Comparison of ENCODE assay signal across 8 mouse cellular contexts in genomic region chr5:139371631-139372401, GRCm38 (mm10). TPM values are rescaled to one million over a fixed set of nuclear protein-coding genes. Genes with fewer than 3 reads are reported as not detected.
DNase-seq lines count a peak whose midpoint lies in the region; ATAC-seq lines count a peak whose summit lies in the region.

No protein-coding gene starts in this region.

- ATAC-seq in embryonic facial prominence, embryonic 12.5 days (ENCODE audit: insufficient number of reproducible peaks, insufficient read depth, low FRiP score, low TSS enrichment), result peak; percentile 84
- ATAC-seq in limb, embryonic 12.5 days (ENCODE audit: insufficient number of reproducible peaks, insufficient read depth, low FRiP score, low TSS enrichment, low read depth), result peak; percentile 94
- ATAC-seq in midbrain, embryonic 14.5 days (ENCODE audit: low FRiP score, low TSS enrichment), result peak; percentile 94

- peak overlapping the region; percentile 60 for H3K4me3 ChIP-seq in embryonic facial prominence, embryonic 12.5 days
- H3K4me3 ChIP-seq in limb, embryonic 12.5 days (replicated peaks), result peak overlapping the region; percentile 66
- H3K4me3 ChIP-seq in midbrain, embryonic 14.5 days (replicated peaks; ENCODE audit: low read depth, low read length), result peak overlapping the region; percentile 61

- peak overlapping the region; percentile 91 for H3K9ac ChIP-seq in embryonic facial prominence, embryonic 12.5 days
- H3K9ac ChIP-seq in limb, embryonic 12.5 days (replicated peaks), result peak overlapping the region; percentile 92
- H3K9ac ChIP-seq in midbrain, embryonic 14.5 days (replicated peaks; ENCODE audit: low read length), result peak overlapping the region; percentile 88

- no peaks in the 10 kb centered on the region for H3K36me3 ChIP-seq in embryonic facial prominence, embryonic 12.5 days
- H3K36me3 ChIP-seq in limb, embryonic 12.5 days, result no peaks in the 10 kb centered on the region
- no peaks in the 10 kb centered on the region for H3K36me3 ChIP-seq in midbrain, embryonic 14.5 days (ENCODE audit: control insufficient read depth, insufficient read depth, low read length)

- H3K9me3 ChIP-seq in embryonic facial prominence, embryonic 12.5 days, result no peaks in the 10 kb centered on the region
- no peaks in the 10 kb centered on the region for H3K9me3 ChIP-seq in limb, embryonic 12.5 days
- H3K9me3 ChIP-seq in midbrain, embryonic 14.5 days (ENCODE audit: control insufficient read depth, low read length), result no peaks in the 10 kb centered on the region

- 1% methylated on average over 39 of the region's 39 CpGs for WGBS in embryonic facial prominence, embryonic 12.5 days
- WGBS in limb, embryonic 12.5 days, result 2% methylated on average over 39 of the region's 39 CpGs
- 2% methylated on average over 39 of the region's 39 CpGs for WGBS in midbrain, embryonic 14.5 days

- H3K27ac ChIP-seq in embryonic facial prominence, embryonic 12.5 days, result peak overlapping the region; percentile 72
- peak overlapping the region; percentile 92 for H3K27ac ChIP-seq in limb, embryonic 12.5 days
- H3K27ac ChIP-seq in midbrain, embryonic 14.5 days (replicated peaks; ENCODE audit: low read depth, low read length), result peak overlapping the region; percentile 80

- peak overlapping the region; percentile 54 for H3K4me2 ChIP-seq in embryonic facial prominence, embryonic 12.5 days (replicated peaks)
- peak overlapping the region; percentile 79 for H3K4me2 ChIP-seq in limb, embryonic 12.5 days
- H3K4me2 ChIP-seq in midbrain, embryonic 14.5 days (ENCODE audit: low read length), result peak overlapping the region; percentile 87

- H3K4me1 ChIP-seq in embryonic facial prominence, embryonic 12.5 days, result peaks cover 21% of the 10 kb centered on the region
- peaks cover 22% of the 10 kb centered on the region for H3K4me1 ChIP-seq in limb, embryonic 12.5 days (replicated peaks)
- H3K4me1 ChIP-seq in midbrain, embryonic 14.5 days (ENCODE audit: control insufficient read depth, insufficient read depth, low read length), result peaks cover 15% of the 10 kb centered on the region

- peak; percentile 95 for DNase-seq in 416B (ENCODE audit: low read depth)
- peak; percentile 93 to 96 for DNase-seq in adrenal gland, postnatal 36 days
- DNase-seq in heart, adult 18-20 months, result peak; percentile 94 to 95
- peak; percentile 95 for DNase-seq in kidney, adult 18-20 months
- DNase-seq in midbrain, embryonic 14.5 days, result peak; percentile 96
- peak; percentile 91 for DNase-seq in spleen, adult 12 weeks (ENCODE audit: low spot score)

- no peaks in the 10 kb centered on the region for H3K27me3 ChIP-seq in embryonic facial prominence, embryonic 12.5 days
- no peaks in the 10 kb centered on the region for H3K27me3 ChIP-seq in limb, embryonic 12.5 days
- H3K27me3 ChIP-seq in midbrain, embryonic 14.5 days (ENCODE audit: control insufficient read depth, insufficient read depth, low read length), result no peaks in the 10 kb centered on the region

RNA-seq across cellular contexts. Expression of gene Gpr146, which starts 5.7 kb away (rescaled TPM):
- 10 to 100 TPM; 15.2 to 17.9 TPM for total RNA-seq in adrenal gland, postnatal 36 days (2021)
- 1.7 and 1.9 TPM in 2 replicates for polyA plus RNA-seq in embryonic facial prominence, embryonic 12.5 days (2016; fragmentation: Nextera tagmentation; extraction: Ambion mirVana)
- 10 to 100 TPM; 39.6 to 40.5 TPM for total RNA-seq in heart, adult 18-20 months (2021)
- 1.7 and 2.3 TPM in 2 replicates for polyA plus RNA-seq in limb, embryonic 12.5 days (2016; fragmentation: Nextera tagmentation; extraction: Ambion mirVana)
- polyA plus RNA-seq in midbrain, embryonic 14.5 days (2014; fragmentation: Nextera tagmentation; extraction: Ambion mirVana), result 1.2 and 1.8 TPM in 2 replicates

RNA-seq across cellular contexts. Expression of gene Cyp2w1, which starts 19.4 kb away (rescaled TPM):
- total RNA-seq in adrenal gland, postnatal 36 days (2021), result not detected
- polyA plus RNA-seq in embryonic facial prominence, embryonic 12.5 days (2016; fragmentation: Nextera tagmentation; extraction: Ambion mirVana), result 2.6 and 4.1 TPM in 2 replicates
- total RNA-seq in heart, adult 18-20 months (2021), result not detected
- polyA plus RNA-seq in limb, embryonic 12.5 days (2016; fragmentation: Nextera tagmentation; extraction: Ambion mirVana), result 0.90 and 1.0 TPM in 2 replicates
- polyA plus RNA-seq in midbrain, embryonic 14.5 days (2014; fragmentation: Nextera tagmentation; extraction: Ambion mirVana), result not detected in 2 replicates

RNA-seq across cellular contexts. Expression of gene Cox19, which starts 20.6 kb away (rescaled TPM):
- 10 to 100 TPM; 71.0 to 87.5 TPM for total RNA-seq in adrenal gland, postnatal 36 days (2021)
- 110 and 112 TPM in 2 replicates for polyA plus RNA-seq in embryonic facial prominence, embryonic 12.5 days (2016; fragmentation: Nextera tagmentation; extraction: Ambion mirVana)
- total RNA-seq in heart, adult 18-20 months (2021), result 100 to 1,000 TPM in 1 of 2 experiments, 10 to 100 TPM in 1; 82.6 to 103 TPM
- 118 and 121 TPM in 2 replicates for polyA plus RNA-seq in limb, embryonic 12.5 days (2016; fragmentation: Nextera tagmentation; extraction: Ambion mirVana)
- polyA plus RNA-seq in midbrain, embryonic 14.5 days (2014; fragmentation: Nextera tagmentation; extraction: Ambion mirVana), result 129 and 130 TPM in 2 replicates

RNA-seq across cellular contexts. Expression of gene C130050O18Rik, which starts 33.3 kb away (rescaled TPM):
- total RNA-seq in adrenal gland, postnatal 36 days (2021), result under 1 TPM; 0.49 to 0.79 TPM
- polyA plus RNA-seq in embryonic facial prominence, embryonic 12.5 days (2016; fragmentation: Nextera tagmentation; extraction: Ambion mirVana), result 0.77 and 1.2 TPM in 2 replicates
- under 1 TPM; 0.47 to 0.69 TPM for total RNA-seq in heart, adult 18-20 months (2021)
- 1.5 and 1.7 TPM in 2 replicates for polyA plus RNA-seq in limb, embryonic 12.5 days (2016; fragmentation: Nextera tagmentation; extraction: Ambion mirVana)
- 0.29 and 0.58 TPM in 2 replicates for polyA plus RNA-seq in midbrain, embryonic 14.5 days (2014; fragmentation: Nextera tagmentation; extraction: Ambion mirVana)

RNA-seq across cellular contexts. Expression of gene Adap1, which starts 46.4 kb away (rescaled TPM):
- 1 to 10 TPM; 5.0 to 8.5 TPM for total RNA-seq in adrenal gland, postnatal 36 days (2021)
- 2.4 and 3.0 TPM in 2 replicates for polyA plus RNA-seq in embryonic facial prominence, embryonic 12.5 days (2016; fragmentation: Nextera tagmentation; extraction: Ambion mirVana)
- 1 to 10 TPM; 2.1 to 2.3 TPM for total RNA-seq in heart, adult 18-20 months (2021)
- 0.77 and 1.1 TPM in 2 replicates for polyA plus RNA-seq in limb, embryonic 12.5 days (2016; fragmentation: Nextera tagmentation; extraction: Ambion mirVana)
- polyA plus RNA-seq in midbrain, embryonic 14.5 days (2014; fragmentation: Nextera tagmentation; extraction: Ambion mirVana), result 38.6 and 64.0 TPM in 2 replicates

Comparison
In these comparisons a context has a peak if more than half of its experiments do, and no peak if none do; other contexts are left out.
1. Peak in every context shown above with its lines: DNase-seq, ATAC-seq, H3K4me3 ChIP-seq and H3K27ac ChIP-seq.